Mouse (Mus musculus): ENCODE results near the gene Amhr2. TPM values are rescaled to one million over a fixed set of nuclear protein-coding genes. Genes with fewer than 3 reads are reported as not detected.

Gene Amhr2
- polyA plus RNA-seq, 1 experiment: 1.4 TPM

DNA sequence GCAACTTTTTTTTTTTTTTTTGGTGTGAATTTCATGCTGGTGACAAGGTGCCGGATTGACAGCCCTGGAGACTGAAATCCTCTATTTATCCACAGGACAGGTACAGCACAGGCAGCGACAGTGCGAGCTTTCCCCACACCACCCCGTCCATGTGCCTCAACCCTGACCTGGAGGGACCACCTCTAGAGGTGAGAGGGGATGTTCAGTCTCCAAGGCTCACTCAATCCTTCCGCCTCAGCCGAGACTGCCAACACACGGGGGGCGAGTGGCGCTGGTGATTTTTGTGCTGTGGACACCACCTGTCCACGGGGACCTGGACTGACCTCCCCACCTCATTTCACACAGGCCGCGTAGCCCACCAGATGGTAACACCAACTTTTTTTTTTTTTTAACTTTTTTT is 40.7 kb downstream of the Amhr2 start:
- TF ChIP-seq POLR2A (IDR thresholded peaks at IDR 0.05; ENCODE audit: low read depth, low read length): no peak
- no peak for TF ChIP-seq CTCF (conservative IDR thresholded peaks at IDR 0.05; ENCODE audit: insufficient read depth, insufficient read length, low read depth, low read length)
- H3K27ac ChIP-seq (ENCODE audit: insufficient read depth, low read depth, low read length): no peak overlapping the region
- peaks cover 29% of the 10 kb centered on the region for H3K36me3 ChIP-seq (ENCODE audit: control insufficient read depth, insufficient read depth, low read length)
- 85% methylated on average over 12 of the region's 12 CpGs for WGBS
- no peaks in the 10 kb centered on the region for H3K27me3 ChIP-seq (replicated peaks; ENCODE audit: control insufficient read depth, insufficient read depth, low read length)
- H3K4me3 ChIP-seq (ENCODE audit: insufficient read depth, low read depth, low read length): no peak overlapping the region
- H3K4me1 ChIP-seq (ENCODE audit: control insufficient read depth, insufficient read depth, low read length): no peaks in the 10 kb centered on the region
- no peak for DNase-seq

DNA sequence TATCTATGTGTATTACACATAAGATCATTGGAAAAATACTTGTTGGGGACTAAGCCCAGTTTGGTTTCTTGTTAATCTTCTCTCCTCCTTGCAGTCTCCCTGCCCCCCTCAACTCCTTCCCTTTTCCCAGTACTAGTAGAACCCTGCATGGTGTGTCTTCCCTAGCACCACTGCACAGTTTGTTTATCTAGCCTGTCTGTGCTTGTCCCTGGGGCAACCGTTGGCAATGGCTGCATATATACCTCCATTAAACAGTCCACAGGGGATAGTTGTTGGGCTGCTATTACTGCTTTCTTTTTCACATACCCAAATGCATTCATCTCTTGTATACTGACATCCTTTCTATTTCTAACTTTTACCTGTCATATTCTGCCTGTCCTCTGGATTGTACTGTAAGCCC is 42.5 kb downstream of the Amhr2 start:
- DNase-seq: no peak
- TF ChIP-seq POLR2A (IDR thresholded peaks at IDR 0.05; ENCODE audit: low read depth, low read length) (no peak), CTCF (conservative IDR thresholded peaks at IDR 0.05; ENCODE audit: insufficient read depth, insufficient read length, low read depth, low read length) (no peak)
- no peaks in the 10 kb centered on the region for H3K27me3 ChIP-seq (replicated peaks; ENCODE audit: control insufficient read depth, insufficient read depth, low read length)
- peaks cover 30% of the 10 kb centered on the region for H3K36me3 ChIP-seq (ENCODE audit: control insufficient read depth, insufficient read depth, low read length)
- WGBS: 62% methylated on average over 1 of the region's 1 CpGs
- no peak overlapping the region for H3K4me3 ChIP-seq (ENCODE audit: insufficient read depth, low read depth, low read length)
- H3K27ac ChIP-seq (ENCODE audit: insufficient read depth, low read depth, low read length): no peak overlapping the region
- H3K4me1 ChIP-seq (ENCODE audit: control insufficient read depth, insufficient read depth, low read length): no peaks in the 10 kb centered on the region

DNA sequence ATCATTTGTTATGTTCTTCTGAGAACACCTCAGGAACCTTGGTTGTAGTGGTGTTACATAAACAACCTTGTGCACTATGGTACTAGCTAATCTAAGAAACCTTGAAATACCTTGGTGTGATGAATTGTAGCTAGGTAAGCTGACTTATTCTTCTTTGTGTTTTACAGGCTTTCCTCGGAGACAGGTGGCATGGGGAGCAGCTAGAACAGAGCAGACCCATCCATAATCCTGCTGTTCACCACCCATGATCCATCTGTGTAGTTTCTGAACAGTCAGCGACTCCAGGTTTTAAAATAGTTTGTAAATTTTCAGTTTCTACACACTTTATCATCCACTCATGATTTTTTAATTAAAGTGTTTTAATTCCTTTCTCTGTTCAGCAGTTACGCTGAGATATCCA is 53.2 kb downstream of the Amhr2 start:
- H3K4me3 ChIP-seq (ENCODE audit: insufficient read depth, low read depth, low read length): no peak overlapping the region
- 76% methylated on average over 3 of the region's 3 CpGs for WGBS
- no peaks in the 10 kb centered on the region for H3K27me3 ChIP-seq (replicated peaks; ENCODE audit: control insufficient read depth, insufficient read depth, low read length)
- no peaks in the 10 kb centered on the region for H3K4me1 ChIP-seq (ENCODE audit: control insufficient read depth, insufficient read depth, low read length)
- TF ChIP-seq CTCF (conservative IDR thresholded peaks at IDR 0.05; ENCODE audit: insufficient read depth, insufficient read length, low read depth, low read length) (no peak), POLR2A (IDR thresholded peaks at IDR 0.05; ENCODE audit: low read depth, low read length) (no peak)
- peaks cover 16% of the 10 kb centered on the region for H3K36me3 ChIP-seq (ENCODE audit: control insufficient read depth, insufficient read depth, low read length)
- no peak overlapping the region for H3K27ac ChIP-seq (ENCODE audit: insufficient read depth, low read depth, low read length)
- no peak for DNase-seq

DNA sequence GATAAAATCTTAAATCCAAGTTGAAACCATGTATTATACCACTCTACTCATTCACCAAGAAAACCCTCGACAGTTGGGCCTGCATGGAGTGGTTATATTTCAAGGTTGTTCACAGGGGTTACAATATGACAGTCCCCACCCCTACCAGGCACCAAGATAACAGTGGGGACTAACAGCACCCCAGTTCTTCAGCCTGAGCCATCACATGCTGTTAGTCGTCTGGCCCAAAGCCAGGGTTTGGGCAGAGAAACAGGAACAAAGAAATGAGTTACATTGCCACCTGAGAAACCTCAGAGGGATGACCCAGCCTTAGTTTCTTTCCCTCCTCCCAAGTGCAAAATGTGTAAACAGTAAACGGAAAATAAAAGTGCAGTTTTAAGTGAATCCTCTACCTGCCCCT is 54.2 kb downstream of the Amhr2 start:
- H3K36me3 ChIP-seq (ENCODE audit: control insufficient read depth, insufficient read depth, low read length): peaks cover 11% of the 10 kb centered on the region
- no peaks in the 10 kb centered on the region for H3K4me1 ChIP-seq (ENCODE audit: control insufficient read depth, insufficient read depth, low read length)
- no peak for DNase-seq
- 56% methylated on average over 3 of the region's 3 CpGs for WGBS
- H3K4me3 ChIP-seq (ENCODE audit: insufficient read depth, low read depth, low read length): no peak overlapping the region
- TF ChIP-seq CTCF (conservative IDR thresholded peaks at IDR 0.05; ENCODE audit: insufficient read depth, insufficient read length, low read depth, low read length) (no peak), POLR2A (IDR thresholded peaks at IDR 0.05; ENCODE audit: low read depth, low read length) (no peak)
- H3K27ac ChIP-seq (ENCODE audit: insufficient read depth, low read depth, low read length): no peak overlapping the region
- H3K27me3 ChIP-seq (replicated peaks; ENCODE audit: control insufficient read depth, insufficient read depth, low read length): no peaks in the 10 kb centered on the region

DNA sequence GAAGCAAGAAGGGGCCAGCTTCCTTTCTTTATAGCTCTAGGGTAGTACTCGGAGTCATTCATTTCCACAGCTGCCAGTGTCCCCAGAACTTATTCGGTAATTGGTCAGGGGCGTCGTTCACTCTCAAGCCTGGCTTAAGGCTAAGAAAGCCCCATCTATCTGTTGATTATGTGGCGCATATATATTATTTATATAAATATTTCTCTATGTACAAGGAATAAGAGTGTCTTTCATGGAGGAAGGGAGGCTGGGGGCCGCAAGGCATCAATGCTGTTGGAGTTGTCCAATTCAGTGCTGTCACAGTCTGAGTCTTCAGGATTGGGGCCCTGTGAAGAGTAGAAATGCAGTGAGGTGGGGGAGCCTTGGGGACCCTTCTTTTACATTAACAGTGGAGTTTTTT is 54.7 kb downstream of the Amhr2 start:
- H3K4me3 ChIP-seq (ENCODE audit: insufficient read depth, low read depth, low read length): no peak overlapping the region
- H3K27ac ChIP-seq (ENCODE audit: insufficient read depth, low read depth, low read length): no peak overlapping the region
- 87% methylated on average over 6 of the region's 6 CpGs for WGBS
- H3K27me3 ChIP-seq (replicated peaks; ENCODE audit: control insufficient read depth, insufficient read depth, low read length): no peaks in the 10 kb centered on the region
- no peak for TF ChIP-seq POLR2A (IDR thresholded peaks at IDR 0.05; ENCODE audit: low read depth, low read length)
- TF ChIP-seq CTCF (conservative IDR thresholded peaks at IDR 0.05; ENCODE audit: insufficient read depth, insufficient read length, low read depth, low read length): no peak
- H3K36me3 ChIP-seq (ENCODE audit: control insufficient read depth, insufficient read depth, low read length): peaks cover 11% of the 10 kb centered on the region
- no peaks in the 10 kb centered on the region for H3K4me1 ChIP-seq (ENCODE audit: control insufficient read depth, insufficient read depth, low read length)
- no peak for DNase-seq

DNA sequence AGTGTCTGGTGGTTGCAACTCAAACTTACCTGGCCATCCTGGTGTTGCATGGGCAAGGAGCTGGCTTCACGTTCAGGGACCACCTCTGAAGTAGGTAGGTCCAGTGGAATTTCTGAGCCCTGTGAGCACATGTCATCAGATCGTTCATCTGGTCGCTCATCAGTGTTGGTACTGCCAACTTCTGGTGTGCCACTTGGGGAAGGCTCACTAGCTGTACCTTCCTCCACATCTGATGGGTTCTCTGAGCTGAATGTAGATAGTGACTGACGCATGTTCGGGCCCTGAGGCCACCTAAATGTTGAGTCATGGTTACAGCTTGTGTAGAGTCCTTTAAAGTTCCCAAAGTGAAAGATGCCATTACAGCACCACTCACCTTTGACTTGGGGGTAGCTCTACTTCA is 55.3 kb downstream of the Amhr2 start:
- no peak overlapping the region for H3K4me3 ChIP-seq (ENCODE audit: insufficient read depth, low read depth, low read length)
- no peaks in the 10 kb centered on the region for H3K27me3 ChIP-seq (replicated peaks; ENCODE audit: control insufficient read depth, insufficient read depth, low read length)
- TF ChIP-seq POLR2A (IDR thresholded peaks at IDR 0.05; ENCODE audit: low read depth, low read length) (no peak), CTCF (conservative IDR thresholded peaks at IDR 0.05; ENCODE audit: insufficient read depth, insufficient read length, low read depth, low read length) (no peak)
- no peaks in the 10 kb centered on the region for H3K4me1 ChIP-seq (ENCODE audit: control insufficient read depth, insufficient read depth, low read length)
- WGBS: 85% methylated on average over 5 of the region's 5 CpGs
- peaks cover 9% of the 10 kb centered on the region for H3K36me3 ChIP-seq (ENCODE audit: control insufficient read depth, insufficient read depth, low read length)
- DNase-seq: no peak
- no peak overlapping the region for H3K27ac ChIP-seq (ENCODE audit: insufficient read depth, low read depth, low read length)

DNA sequence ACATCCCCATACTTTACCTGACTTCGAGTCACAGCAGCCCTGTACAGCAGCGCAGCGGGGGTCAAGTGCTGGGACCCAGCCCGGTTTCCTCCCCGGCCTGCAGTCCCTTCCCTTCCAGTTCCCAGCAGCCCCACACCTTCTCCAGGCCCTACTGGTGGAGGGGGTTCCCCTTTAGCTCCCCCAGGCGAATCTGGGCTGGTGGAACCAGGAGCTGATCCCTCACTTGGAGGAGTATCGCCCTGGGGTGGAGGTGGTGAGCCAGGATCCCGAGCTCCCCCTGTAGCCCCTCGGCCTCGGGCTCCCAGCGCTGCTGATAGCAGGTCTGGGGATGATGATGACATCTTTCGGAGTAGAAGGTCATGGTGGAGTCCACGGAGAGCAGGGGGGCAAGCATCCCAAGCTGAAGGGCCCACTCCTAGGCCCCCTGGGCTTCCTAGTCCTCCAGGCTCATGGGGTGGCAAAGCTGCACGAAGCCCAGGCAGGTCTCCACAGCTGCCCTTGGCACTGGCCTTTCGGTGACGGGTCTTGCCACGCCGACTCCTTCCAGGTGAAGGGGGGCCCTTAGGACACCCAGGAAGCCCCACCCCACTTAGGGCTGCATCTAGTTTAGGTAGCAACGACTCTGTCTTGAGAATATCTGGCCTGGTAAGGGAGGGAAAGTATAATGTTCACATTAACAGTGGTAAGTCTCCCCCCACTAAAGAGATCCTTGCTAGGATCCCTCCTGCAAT is 56.1 kb downstream of the Amhr2 start:
- no peak overlapping the region for H3K4me3 ChIP-seq (ENCODE audit: insufficient read depth, low read depth, low read length)
- H3K27me3 ChIP-seq (replicated peaks; ENCODE audit: control insufficient read depth, insufficient read depth, low read length): no peaks in the 10 kb centered on the region
- peaks cover 9% of the 10 kb centered on the region for H3K36me3 ChIP-seq (ENCODE audit: control insufficient read depth, insufficient read depth, low read length)
- 87% methylated on average over 19 of the region's 19 CpGs for WGBS
- H3K27ac ChIP-seq (ENCODE audit: insufficient read depth, low read depth, low read length): no peak overlapping the region
- H3K4me1 ChIP-seq (ENCODE audit: control insufficient read depth, insufficient read depth, low read length): no peaks in the 10 kb centered on the region
- TF ChIP-seq POLR2A (IDR thresholded peaks at IDR 0.05; ENCODE audit: low read depth, low read length) (no peak), CTCF (conservative IDR thresholded peaks at IDR 0.05; ENCODE audit: insufficient read depth, insufficient read length, low read depth, low read length) (no peak)
- no peak for DNase-seq

Data from kidney, adult 2 months (tissue).